Mouse (Mus musculus) stomach, postnatal 0 days (tissue): ENCODE results near the gene Sbno1. TPM values are rescaled to one million over a fixed set of nuclear protein-coding genes. Genes with fewer than 3 reads are reported as not detected.
A peak's percentile ranks its signal among the peaks of the same experiment; 100 is the strongest.
"Not testable (repeated sequence)": the region's sequence is repeated elsewhere in the genome, so short reads cannot be mapped to it uniquely, and the experiment has no call there.

Source experiments
- ATAC-seq: fragments of 200-750 bp; cut with Nextera tagmentation; 2 replicates; pipeline ENCODE4 v1.8.0; 2017; ENCODE audit not compliant: low FRiP score, low TSS enrichment
- DNase-seq: peaks from one replicate; pipeline ENCODE4 v3.0.0-alpha.2; 2016; ENCODE audit warnings: low spot score
- H3K27ac ChIP-seq: fragments of 300-500 bp; sonication (generic); replicated peaks from 2 replicates; pipeline ENCODE4 v1.5.1; 2014; ENCODE audit warnings: mild to moderate bottlenecking, control low read depth
- H3K27me3 ChIP-seq: fragments of 300-500 bp; sonication (generic); 2 replicates; pipeline ENCODE4 v1.6.1; 2014; ENCODE audit warnings: low read length; ENCODE audit not compliant: control insufficient read depth, insufficient read depth
- H3K36me3 ChIP-seq: fragments of 300-500 bp; sonication (generic); 2 replicates; pipeline ENCODE4 v1.6.1; 2014; ENCODE audit warnings: low read length, mixed read lengths; ENCODE audit not compliant: control insufficient read depth, insufficient read depth
- H3K4me1 ChIP-seq: fragments of 300-500 bp; sonication (generic); replicated peaks from 2 replicates; pipeline ENCODE4 v1.6.1; 2014; ENCODE audit warnings: antibody characterized with exemption; ENCODE audit not compliant: control insufficient read depth, insufficient read depth
- H3K4me2 ChIP-seq: fragments of 300-500 bp; sonication (generic); replicated peaks from 2 replicates; pipeline ENCODE4 v1.6.1; 2014; ENCODE audit warnings: low read depth, mild to moderate bottlenecking, control low read depth, moderate library complexity
- H3K4me3 ChIP-seq: fragments of 300-500 bp; sonication (generic); 2 replicates; pipeline ENCODE4 v1.5.1; 2014; ENCODE audit warnings: low read depth, low read length, control low read depth
- H3K9ac ChIP-seq: fragments of 300-500 bp; sonication (generic); 2 replicates; pipeline ENCODE4 v1.6.1; 2014; ENCODE audit warnings: mild to moderate bottlenecking, low read length, control low read depth, mixed read lengths
- H3K9me3 ChIP-seq: fragments of 300-500 bp; sonication (generic); 2 replicates; pipeline ENCODE4 v1.6.1; 2016; ENCODE audit warnings: low read length; ENCODE audit not compliant: control insufficient read depth
- CTCF ChIP-seq: IDR thresholded peaks from 2 replicates; pipeline ENCODE4 v1.5.1; 2016; ENCODE audit warnings: antibody characterized with exemption, low read depth, mild to moderate bottlenecking, moderate library complexity
- EP300 ChIP-seq: optimal IDR thresholded peaks from 2 replicates; pipeline ENCODE3; 2016; ENCODE audit warnings: antibody characterized with exemption
- WGBS: fragments of 180-500 bp; shearing (Covaris S2); extraction: QIAGEN DNeasy Blood & Tissue Kit; methylation state at CpG from one replicate; pipeline ENCODE4 v1.1.7; 2014; 5-methylcytosine and 5-hydroxymethylcytosine counted together
- polyA plus RNA-seq: library from polyadenylated mRNA; unstranded; fragments of >200 nt; fragmentation: Nextera tagmentation; extraction: Ambion mirVana; gene quantifications from 2 replicates; pipeline ENCODE4 v1.2.1, GENCODE M21; 2015

The Sbno1 gene
- polyA plus RNA-seq, 1 experiment from 2014 or later: 45.2 TPM

DNA sequence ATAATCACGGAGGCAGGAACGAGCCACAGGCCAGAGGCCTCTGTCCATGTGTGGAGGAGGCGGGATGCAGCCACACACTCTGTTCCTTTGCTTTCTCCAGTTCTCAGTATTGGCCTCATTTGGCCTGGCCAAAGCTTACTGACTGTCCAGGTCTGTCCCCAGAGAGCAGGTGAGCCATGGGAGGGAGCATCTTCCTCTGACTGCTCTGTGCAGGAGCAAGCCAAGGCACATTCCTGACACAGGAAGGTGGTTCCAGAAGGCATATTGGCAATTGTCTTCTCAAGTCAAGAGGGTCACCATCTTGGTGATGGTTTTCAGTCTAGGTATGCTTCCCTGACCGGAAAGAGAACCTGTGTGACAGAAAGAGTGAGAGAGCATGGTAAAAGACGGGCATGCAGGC is 37.7 kb upstream of the Sbno1 start:
- Histone ChIP-seq H3K36me3 (peaks cover 12% of the 10 kb centered on the region), H3K9me3 (no peaks in the 10 kb centered on the region), H3K4me2 (no peak overlapping the region), H3K27me3 (no peaks in the 10 kb centered on the region), H3K4me3 (no peak overlapping the region), H3K27ac (no peak overlapping the region), H3K4me1 (no peaks in the 10 kb centered on the region), H3K9ac (no peak overlapping the region)
- DNase-seq (no peak), ATAC-seq (no peak)
- 90% methylated on average over 5 of the region's 5 CpGs for WGBS
- TF ChIP-seq EP300 (no peak), CTCF (no peak)

DNA sequence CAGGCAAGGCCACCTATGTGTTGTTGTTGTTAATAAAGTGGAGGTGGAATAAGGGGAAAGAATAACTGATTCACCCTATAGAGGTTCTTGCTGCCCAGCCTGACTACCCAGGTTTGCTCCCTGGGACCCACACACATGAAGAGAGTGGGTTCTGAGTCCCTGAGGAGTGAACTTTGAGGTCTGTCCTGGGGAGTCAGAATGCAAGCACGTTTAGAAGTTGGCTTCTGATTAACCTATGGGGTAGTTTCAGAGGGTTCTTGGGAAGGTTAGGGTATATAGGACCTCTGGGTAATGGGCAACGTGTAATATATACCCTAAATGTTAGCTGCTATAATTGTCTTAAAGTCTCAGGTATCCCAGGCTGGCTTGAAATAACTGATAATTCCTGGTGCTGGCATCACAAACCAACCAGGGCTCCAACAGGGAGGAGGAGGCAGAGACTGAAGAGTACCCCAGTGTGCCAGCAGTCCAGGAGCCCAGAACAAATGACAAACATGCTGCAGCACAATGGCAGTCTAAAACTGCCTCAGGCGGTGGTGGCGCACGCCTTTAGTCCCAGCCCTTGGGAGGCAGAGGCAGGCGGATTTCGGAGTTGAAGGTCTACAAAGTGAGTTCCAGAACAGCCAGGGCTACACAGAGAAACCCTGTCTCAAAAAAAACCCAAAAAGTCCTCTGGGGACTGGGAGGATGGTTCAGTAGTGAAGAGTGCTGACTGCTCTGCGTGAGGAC is 36.7 kb upstream of the Sbno1 start:
- Histone ChIP-seq H3K27me3 (no peaks in the 10 kb centered on the region), H3K9me3 (no peaks in the 10 kb centered on the region), H3K4me2 (no peak overlapping the region), H3K27ac (no peak overlapping the region), H3K4me1 (no peaks in the 10 kb centered on the region), H3K9ac (no peak overlapping the region), H3K4me3 (no peak overlapping the region), H3K36me3 (peaks cover 14% of the 10 kb centered on the region)
- 83% methylated on average over 8 of the region's 8 CpGs for WGBS
- ATAC-seq (no peak), DNase-seq (no peak)
- TF ChIP-seq CTCF: no peak
- TF ChIP-seq EP300: no peak

DNA sequence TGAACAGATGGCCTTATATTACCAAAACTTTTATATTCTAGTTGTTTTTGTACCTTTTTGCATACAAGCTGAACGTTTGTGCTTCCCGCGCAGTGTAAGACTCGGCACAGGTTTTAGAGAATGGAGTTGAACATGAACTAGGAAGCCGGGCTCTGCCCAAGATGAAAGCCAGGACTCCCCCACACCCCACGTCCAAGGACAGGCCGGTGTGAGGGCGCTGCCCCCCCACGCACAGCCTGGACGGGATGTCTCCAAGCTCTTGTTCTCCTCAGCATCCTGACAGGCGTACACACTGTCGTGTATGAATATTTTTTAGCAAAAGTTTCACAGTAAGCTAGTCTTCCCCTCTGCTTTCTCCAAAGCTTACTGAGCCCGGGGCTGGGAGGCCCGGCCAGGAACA is 35.1 kb upstream of the Sbno1 start:
- ATAC-seq: not testable (repeated sequence)
- 90% methylated on average over 14 of the region's 14 CpGs for WGBS

DNA sequence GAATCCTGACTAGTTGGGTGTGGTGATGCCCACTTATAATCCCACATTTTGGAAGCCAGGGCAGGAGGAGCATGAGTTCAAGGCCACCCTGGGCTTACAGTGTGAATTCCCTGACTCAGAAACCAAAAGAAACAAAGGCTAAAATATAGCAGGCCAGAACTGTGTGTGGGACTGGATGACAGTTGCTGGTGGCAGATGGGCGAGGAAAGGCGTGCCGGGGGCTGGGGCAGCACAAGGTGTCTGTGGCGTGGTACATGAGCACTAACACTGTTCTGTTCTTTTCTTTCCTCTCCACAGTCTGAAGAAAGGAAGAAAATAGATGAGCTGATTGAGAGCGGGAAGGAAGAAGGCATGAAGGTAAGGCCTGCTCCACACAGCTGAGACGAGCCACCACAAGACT is 31.0 kb upstream of the Sbno1 start:
- 91% methylated on average over 6 of the region's 6 CpGs for WGBS

More for the DNA sequence above, 35.1 kb upstream of the Sbno1 start:
- peaks cover 24% of the 10 kb centered on the region for H3K36me3 ChIP-seq
- H3K4me3 ChIP-seq, H3K9me3 ChIP-seq, H3K4me2 ChIP-seq, H3K4me1 ChIP-seq, DNase-seq, H3K27me3 ChIP-seq, H3K27ac ChIP-seq, H3K9ac ChIP-seq: not testable (repeated sequence)

DNA sequence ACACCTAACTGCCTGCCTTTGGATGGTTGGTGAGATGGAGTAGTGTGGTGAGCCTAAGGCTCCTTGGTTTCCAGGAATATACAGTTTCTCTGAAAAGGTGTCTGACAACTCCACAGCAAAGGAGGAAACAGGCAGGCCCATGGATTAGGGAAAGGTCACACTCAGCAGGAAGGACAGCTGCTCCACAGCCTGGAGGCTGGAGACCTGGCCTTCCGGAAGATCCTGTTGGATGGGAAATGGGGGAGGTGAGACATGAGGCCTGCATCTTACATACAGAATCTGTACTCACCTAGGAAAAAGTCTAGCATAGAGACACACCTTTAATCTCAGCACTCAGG is 28.2 kb upstream of the Sbno1 start:
- TF ChIP-seq EP300 (no peak), CTCF (no peak)
- H3K4me3 ChIP-seq: no peak overlapping the region
- DNase-seq: no peak
- ATAC-seq: no peak
- no peaks in the 10 kb centered on the region for H3K4me1 ChIP-seq
- H3K4me2 ChIP-seq: no peak overlapping the region
- 61% methylated on average over 1 of the region's 1 CpGs for WGBS
- H3K27ac ChIP-seq: peak overlapping the region; percentile 69
- H3K9me3 ChIP-seq: no peaks in the 10 kb centered on the region
- peaks cover 28% of the 10 kb centered on the region for H3K36me3 ChIP-seq
- H3K9ac ChIP-seq: no peak overlapping the region
- H3K27me3 ChIP-seq: no peaks in the 10 kb centered on the region

More for the DNA sequence above, 31.0 kb upstream of the Sbno1 start:
- Histone ChIP-seq H3K9me3 (no peaks in the 10 kb centered on the region), H3K4me2 (no peak overlapping the region), H3K4me1 (no peaks in the 10 kb centered on the region), H3K27ac (no peak overlapping the region), H3K4me3 (no peak overlapping the region), H3K36me3 (peaks cover 23% of the 10 kb centered on the region), H3K9ac (no peak overlapping the region), H3K27me3 (no peaks in the 10 kb centered on the region)
- DNase-seq (no peak), ATAC-seq (no peak)
- TF ChIP-seq EP300 (no peak), CTCF (no peak)

DNA sequence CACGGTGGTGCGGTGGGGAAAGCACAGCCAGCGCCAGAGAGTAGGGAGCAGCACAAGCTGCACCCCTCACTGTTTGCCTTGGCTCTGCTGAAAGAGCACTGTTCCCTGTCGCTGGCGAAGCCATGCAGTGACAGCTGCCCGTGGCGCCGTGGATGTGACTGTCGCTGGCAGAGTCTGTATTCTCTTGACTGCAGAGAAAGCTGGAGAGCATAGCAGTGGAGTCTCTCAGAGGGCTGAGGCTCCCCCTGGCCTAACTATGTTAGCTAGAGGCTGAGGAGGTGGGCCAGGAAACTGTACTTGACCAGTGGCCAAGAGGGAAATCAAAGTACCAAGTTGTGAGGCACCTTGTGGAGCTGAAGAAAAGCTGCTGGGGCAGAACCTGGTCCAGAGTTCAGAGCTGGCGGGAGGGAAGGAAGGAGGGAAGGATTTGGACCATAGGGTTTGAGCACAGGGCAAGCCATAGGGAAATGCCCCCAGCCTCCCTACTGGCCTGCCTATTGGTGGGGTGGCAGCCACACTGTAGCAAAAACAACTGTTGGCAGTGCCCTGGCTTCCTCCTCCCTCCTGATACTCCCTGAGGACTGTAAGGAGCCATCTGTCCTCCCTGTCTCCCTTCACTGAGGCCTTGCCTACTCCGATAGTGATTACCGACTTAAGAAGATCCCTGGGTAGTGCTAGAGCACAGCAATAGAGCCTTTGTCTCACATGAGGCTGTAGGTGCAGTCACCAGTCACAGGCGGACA is 27.7 kb upstream of the Sbno1 start:
- TF ChIP-seq EP300 (no peak), CTCF (no peak)
- Histone ChIP-seq H3K4me3 (no peak overlapping the region), H3K9ac (peak overlapping the region; percentile 48; the same call in 1 of the 2 replicates), H3K4me2 (no peak overlapping the region; the same call in 1 of the 2 replicates), H3K27me3 (no peaks in the 10 kb centered on the region), H3K4me1 (no peaks in the 10 kb centered on the region), H3K27ac (peak overlapping the region; percentile 69), H3K9me3 (no peaks in the 10 kb centered on the region), H3K36me3 (peaks cover 24% of the 10 kb centered on the region)
- ATAC-seq (no peak), DNase-seq (peak; percentile 58)
- 65% methylated on average over 13 of the region's 13 CpGs for WGBS
